ENCODE assay signal across 25 mouse cellular contexts in the genomic region with DNA sequence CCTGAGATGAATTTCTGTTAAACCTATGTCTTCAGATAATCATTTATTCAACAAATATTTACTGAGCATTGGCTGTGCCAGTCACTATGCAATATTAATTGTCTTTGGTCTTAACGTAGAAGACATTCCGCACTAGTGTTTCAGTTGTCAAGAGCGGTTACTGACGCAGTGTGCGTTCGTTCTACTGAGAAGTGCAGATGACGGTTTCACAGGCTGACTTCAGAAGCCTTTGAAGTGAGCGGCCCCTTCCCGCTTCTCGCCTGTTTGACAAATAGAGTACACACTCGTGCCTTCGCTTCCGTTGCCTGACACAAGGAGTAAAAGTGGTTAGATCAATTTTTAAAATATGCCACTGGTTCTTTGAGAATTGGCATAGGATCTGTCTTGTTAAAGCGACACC.
A peak's percentile ranks its signal among the peaks of the same experiment; 100 is the strongest.
DNase-seq lines count a peak whose midpoint lies in the region; ATAC-seq and TF ChIP-seq lines count a peak whose summit lies in the region.
"Had no signal": no experiment of that assay in that cellular context is flagged by ENCODE, and none has a peak within 500 bp of the region (broad histone marks: within the 10 kb centered on the region; RNA-seq: fewer than 3 reads in every experiment).

No protein-coding gene starts in this region.

- DNase-seq in liver, postnatal 0 days = no peak
- DNase-seq in liver, embryonic 11.5 days (ENCODE audit: low spot score) = no peak
- DNase-seq in midbrain, embryonic 14.5 days = peak; percentile 63
- no peak for DNase-seq in midbrain, embryonic 10.5 days (ENCODE audit: low spot score)
- peak; percentile 41 for DNase-seq in lung, postnatal 36 days
- peak; percentile 54 for DNase-seq in retina, postnatal 1 day
- DNase-seq: adrenal gland, postnatal 10 days; B cell, adult 2 months; cerebellum, adult 9-10 months; gastrocnemius, postnatal 14 days; heart, adult 18-20 months; heart, postnatal 10 days; kidney, adult 9 months; kidney, postnatal 14 days; liver; right cerebral cortex, adult 18-20 months; right cerebral cortex, postnatal 4 days had no signal

- peaks cover 42% of the 10 kb centered on the region for H3K4me1 ChIP-seq in liver, postnatal 0 days (ENCODE audit: insufficient read depth)
- peaks cover 23% of the 10 kb centered on the region for H3K4me1 ChIP-seq in liver, embryonic 11.5 days (replicated peaks; ENCODE audit: control insufficient read depth, insufficient read depth, low read length)
- H3K4me1 ChIP-seq in midbrain, embryonic 14.5 days (ENCODE audit: control insufficient read depth, insufficient read depth, low read length) = peaks cover 7% of the 10 kb centered on the region; the same call in 1 of the 2 replicates
- no peaks in the 10 kb centered on the region for H3K4me1 ChIP-seq in midbrain, embryonic 10.5 days
- H3K4me1 ChIP-seq: embryonic facial prominence, embryonic 10.5 days had no signal

- no peak for TF ChIP-seq CTCF in liver, postnatal 0 days (IDR thresholded peaks at IDR 0.05; ENCODE audit: low read depth)

- TF ChIP-seq EP300 in liver, postnatal 0 days (IDR thresholded peaks at IDR 0.05; ENCODE audit: low read depth) = no peak

- H3K9ac ChIP-seq in liver, postnatal 0 days (replicated peaks) = 0 out of 2 replicates have a peak overlapping the region, but pooled peaks have one; percentile 16
- no peak overlapping the region for H3K9ac ChIP-seq in liver, embryonic 11.5 days (ENCODE audit: low read depth, low read length)
- H3K9ac ChIP-seq in midbrain, embryonic 14.5 days (replicated peaks; ENCODE audit: low read length) = no peak overlapping the region
- H3K9ac ChIP-seq: heart, embryonic 12.5 days; neural tube, embryonic 13.5 days; stomach, embryonic 15.5 days had no signal

- H3K4me3 ChIP-seq in liver, postnatal 0 days (ENCODE audit: low read depth, low read length) = no peak overlapping the region; the same call in 1 of the 2 replicates
- no peak overlapping the region for H3K4me3 ChIP-seq in liver, embryonic 11.5 days (ENCODE audit: low read depth, low read length)
- H3K4me3 ChIP-seq in midbrain, embryonic 14.5 days (replicated peaks; ENCODE audit: low read depth, low read length) = no peak overlapping the region
- H3K4me3 ChIP-seq in midbrain, embryonic 10.5 days = no peak overlapping the region
- H3K4me3 ChIP-seq: embryonic facial prominence, embryonic 10.5 days; heart, embryonic 12.5 days; limb, embryonic 10.5 days; megakaryocyte, embryonic 14.5 days; neural tube, embryonic 13.5 days; stomach, embryonic 15.5 days had no signal

- no peaks in the 10 kb centered on the region for H3K27me3 ChIP-seq in liver, postnatal 0 days (ENCODE audit: insufficient read depth, low read length)
- no peaks in the 10 kb centered on the region for H3K27me3 ChIP-seq in liver, embryonic 11.5 days (replicated peaks; ENCODE audit: control insufficient read depth, insufficient read depth, low read length)
- H3K27me3 ChIP-seq in midbrain, embryonic 14.5 days (ENCODE audit: control insufficient read depth, insufficient read depth, low read length) = no peaks in the 10 kb centered on the region
- no peaks in the 10 kb centered on the region for H3K27me3 ChIP-seq in midbrain, embryonic 10.5 days (ENCODE audit: low read depth, poor library complexity, severe bottlenecking)
- H3K27me3 ChIP-seq: heart, embryonic 12.5 days; megakaryocyte, embryonic 14.5 days; neural tube, embryonic 13.5 days; stomach, embryonic 15.5 days had no signal

- no peaks in the 10 kb centered on the region for H3K9me3 ChIP-seq in liver, postnatal 0 days (ENCODE audit: low read length)
- H3K9me3 ChIP-seq in liver, embryonic 11.5 days (ENCODE audit: control insufficient read depth, low read length) = no peaks in the 10 kb centered on the region
- H3K9me3 ChIP-seq in midbrain, embryonic 14.5 days (ENCODE audit: control insufficient read depth, low read length) = no peaks in the 10 kb centered on the region
- H3K9me3 ChIP-seq in midbrain, embryonic 10.5 days (replicated peaks) = no peaks in the 10 kb centered on the region
- H3K9me3 ChIP-seq: embryonic facial prominence, embryonic 10.5 days; heart, embryonic 12.5 days; limb, embryonic 10.5 days; megakaryocyte, embryonic 14.5 days; neural tube, embryonic 13.5 days; stomach, embryonic 15.5 days had no signal

- no peaks in the 10 kb centered on the region for H3K36me3 ChIP-seq in liver, postnatal 0 days (replicated peaks; ENCODE audit: insufficient read depth, low read length)
- H3K36me3 ChIP-seq in liver, embryonic 11.5 days (ENCODE audit: control insufficient read depth, insufficient read depth, low read length) = no peaks in the 10 kb centered on the region
- H3K36me3 ChIP-seq in midbrain, embryonic 14.5 days (ENCODE audit: control insufficient read depth, insufficient read depth, low read length) = no peaks in the 10 kb centered on the region
- no peaks in the 10 kb centered on the region for H3K36me3 ChIP-seq in midbrain, embryonic 10.5 days
- H3K36me3 ChIP-seq: heart, embryonic 12.5 days; neural tube, embryonic 13.5 days; stomach, embryonic 15.5 days had no signal

- peak overlapping the region; percentile 41 for H3K4me2 ChIP-seq in liver, postnatal 0 days (ENCODE audit: low read depth, low read length)
- no peak overlapping the region for H3K4me2 ChIP-seq in liver, embryonic 11.5 days
- 0 out of 2 replicates have a peak overlapping the region, but pooled peaks have one; percentile 4 for H3K4me2 ChIP-seq in midbrain, embryonic 14.5 days (ENCODE audit: low read length)
- H3K4me2 ChIP-seq: heart, embryonic 12.5 days; neural tube, embryonic 13.5 days; stomach, embryonic 15.5 days had no signal

- 64% methylated on average over 14 of the region's 14 CpGs for WGBS in liver, postnatal 0 days (ENCODE audit: insufficient replicate concordance)
- 79% methylated on average over 14 of the region's 14 CpGs for WGBS in liver, embryonic 11.5 days
- 63% methylated on average over 14 of the region's 14 CpGs for WGBS in midbrain, embryonic 14.5 days
- 86% methylated on average over 14 of the region's 14 CpGs for WGBS in midbrain, embryonic 10.5 days

- H3K27ac ChIP-seq in liver, postnatal 0 days (ENCODE audit: low read depth) = 0 out of 2 replicates have a peak overlapping the region, but pooled peaks have one; percentile 26
- no peak overlapping the region for H3K27ac ChIP-seq in liver, embryonic 11.5 days (ENCODE audit: low read depth, low read length)
- no peak overlapping the region for H3K27ac ChIP-seq in midbrain, embryonic 14.5 days (replicated peaks; ENCODE audit: low read depth, low read length)
- H3K27ac ChIP-seq in midbrain, embryonic 10.5 days (replicated peaks) = no peak overlapping the region
- H3K27ac ChIP-seq: embryonic facial prominence, embryonic 10.5 days; limb, embryonic 10.5 days; neural tube, embryonic 13.5 days; stomach, embryonic 15.5 days had no signal

- ATAC-seq in liver, postnatal 0 days = no peak
- ATAC-seq in liver, embryonic 11.5 days (replicated peaks; ENCODE audit: low FRiP score) = no peak
- no peak for ATAC-seq in midbrain, embryonic 14.5 days (ENCODE audit: low FRiP score, low TSS enrichment)
- no peak for ATAC-seq in cerebellum, adult (ENCODE audit: insufficient number of reproducible peaks, low FRiP score, low TSS enrichment)
- ATAC-seq: forebrain, embryonic 16.5 days had no signal

Comparison
In these comparisons a context has a peak if more than half of its experiments do, and no peak if none do; other contexts are left out.
1. DNase-seq: peak in midbrain, embryonic 14.5 days (single experiment), lung, postnatal 36 days (single experiment) and retina, postnatal 1 day (single experiment); none in liver, postnatal 0 days (single experiment), liver, embryonic 11.5 days (single experiment) and midbrain, embryonic 10.5 days (single experiment).